Mouse (Mus musculus): ENCODE data around the gene Tex36. TPM values are rescaled to one million over a fixed set of nuclear protein-coding genes. Genes with fewer than 3 reads are reported as not detected.

Tex36 gene
- polyA plus RNA-seq, 2 experiments: not detected

DNA sequence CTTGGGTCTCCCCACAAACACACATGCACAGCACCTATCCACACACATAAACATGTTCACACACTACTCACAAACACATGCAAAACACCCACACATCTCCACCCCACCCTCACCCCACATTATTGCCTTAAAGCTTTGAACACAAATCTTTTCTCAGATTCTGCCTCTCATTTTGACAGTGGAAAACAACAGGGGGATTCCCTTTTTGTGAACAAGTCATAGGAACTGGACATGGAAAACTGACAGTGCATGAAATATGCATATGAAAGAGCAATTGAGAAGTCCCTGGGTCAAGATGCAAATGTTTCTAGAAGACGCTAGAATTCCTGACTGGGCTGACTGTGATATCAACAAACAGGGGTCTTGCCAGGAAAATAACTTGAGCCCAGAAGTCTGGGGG lies 1.4 kb downstream of the Tex36 start:
- TF ChIP-seq CTCF (IDR thresholded peaks at IDR 0.05; ENCODE audit: low read depth): no peak
- TF ChIP-seq EP300 (IDR thresholded peaks at IDR 0.05; ENCODE audit: low read depth): no peak
- Histone ChIP-seq H3K9me3 (ENCODE audit: control insufficient read depth, low read length) (no peaks in the 10 kb centered on the region), H3K4me2 (ENCODE audit: low read depth) (no peak overlapping the region), H3K27me3 (ENCODE audit: control insufficient read depth, insufficient read depth, low read length) (no peaks in the 10 kb centered on the region), H3K9ac (replicated peaks) (no peak overlapping the region), H3K4me1 (replicated peaks; ENCODE audit: control insufficient read depth in 2 of 2, insufficient read depth in 2 of 2, low read length in 1 of 2) (no peaks in the 10 kb centered on the region), H3K36me3 (replicated peaks; ENCODE audit: control insufficient read depth, insufficient read depth, low read depth) (no peaks in the 10 kb centered on the region), H3K4me3 (ENCODE audit: insufficient read depth in 1 of 2, low read depth in 2 of 2, low read length in 2 of 2) (no peak overlapping the region), H3K27ac (no peak overlapping the region)
- WGBS (ENCODE audit: insufficient replicate concordance): 49% methylated on average over 1 of the region's 1 CpGs
- ATAC-seq (ENCODE audit: insufficient read depth): no peak
- DNase-seq (ENCODE audit: low read depth in 3 of 3, low spot score in 3 of 3): no peak

DNA sequence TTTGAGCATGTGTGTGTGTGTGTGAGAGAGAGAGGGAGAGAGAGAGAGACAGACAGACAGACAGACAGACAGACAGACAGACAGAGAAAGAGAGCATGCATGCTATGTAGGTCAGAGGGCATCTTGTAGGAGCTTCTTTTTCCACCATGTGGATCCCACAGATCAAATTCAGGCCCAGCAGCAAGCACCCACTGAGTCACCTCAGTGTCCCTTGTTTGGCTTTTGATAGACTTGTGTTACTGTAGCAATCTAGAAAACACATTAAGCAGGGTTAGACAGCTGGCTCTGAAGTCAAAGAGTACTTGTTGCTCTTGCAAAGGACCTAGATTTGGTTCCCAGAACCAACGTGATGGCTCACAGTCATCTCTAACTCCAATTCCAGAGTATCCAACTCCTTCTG lies 10.2 kb downstream of the Tex36 start:
- H3K9ac ChIP-seq (replicated peaks): no peak overlapping the region
- no peak overlapping the region for H3K4me2 ChIP-seq (ENCODE audit: low read depth)
- ATAC-seq (ENCODE audit: insufficient read depth) (no peak), DNase-seq (ENCODE audit: low read depth in 3 of 3, low spot score in 3 of 3) (no peak)
- H3K27me3 ChIP-seq (ENCODE audit: control insufficient read depth, insufficient read depth, low read length): no peaks in the 10 kb centered on the region
- H3K27ac ChIP-seq: no peak overlapping the region
- H3K9me3 ChIP-seq (ENCODE audit: control insufficient read depth, low read length): no peaks in the 10 kb centered on the region
- no peaks in the 10 kb centered on the region for H3K4me1 ChIP-seq (replicated peaks; ENCODE audit: control insufficient read depth in 2 of 2, insufficient read depth in 2 of 2, low read length in 1 of 2)
- no peaks in the 10 kb centered on the region for H3K36me3 ChIP-seq (replicated peaks; ENCODE audit: control insufficient read depth, insufficient read depth, low read depth)
- no peak overlapping the region for H3K4me3 ChIP-seq (ENCODE audit: insufficient read depth in 1 of 2, low read depth in 2 of 2, low read length in 2 of 2)
- TF ChIP-seq CTCF (IDR thresholded peaks at IDR 0.05; ENCODE audit: low read depth): no peak
- no peak for TF ChIP-seq EP300 (IDR thresholded peaks at IDR 0.05; ENCODE audit: low read depth)
- 57% methylated on average over 1 of the region's 1 CpGs for WGBS (ENCODE audit: insufficient replicate concordance)

DNA sequence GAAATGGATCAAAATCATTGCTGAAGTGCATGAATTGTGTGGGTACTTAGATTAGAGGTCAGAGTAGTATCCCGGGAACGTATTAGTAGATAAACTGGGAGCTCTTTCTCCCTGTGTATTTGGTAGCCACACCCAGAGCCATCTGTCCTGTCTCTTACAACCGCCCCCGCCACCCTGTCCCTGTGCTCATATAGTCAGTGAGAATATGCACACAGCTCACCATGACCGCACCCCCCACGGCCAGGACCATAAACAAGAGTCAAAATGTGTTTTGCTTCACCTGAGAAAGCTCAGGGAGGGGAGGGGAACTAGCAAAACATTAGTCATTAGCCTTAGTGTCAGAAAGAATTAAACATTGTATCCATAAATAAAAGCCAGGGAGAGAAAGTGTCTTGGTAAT lies 18.7 kb downstream of the Tex36 start:
- Histone ChIP-seq H3K27ac (no peak overlapping the region), H3K27me3 (ENCODE audit: control insufficient read depth, insufficient read depth, low read length) (no peaks in the 10 kb centered on the region), H3K4me3 (ENCODE audit: insufficient read depth in 1 of 2, low read depth in 2 of 2, low read length in 2 of 2) (no peak overlapping the region), H3K4me2 (ENCODE audit: low read depth) (no peak overlapping the region), H3K9me3 (ENCODE audit: control insufficient read depth, low read length) (no peaks in the 10 kb centered on the region), H3K36me3 (replicated peaks; ENCODE audit: control insufficient read depth, insufficient read depth, low read depth) (no peaks in the 10 kb centered on the region), H3K9ac (replicated peaks) (no peak overlapping the region), H3K4me1 (replicated peaks; ENCODE audit: control insufficient read depth in 2 of 2, insufficient read depth in 2 of 2, low read length in 1 of 2) (no peaks in the 10 kb centered on the region)
- ATAC-seq (ENCODE audit: insufficient read depth) (no peak), DNase-seq (ENCODE audit: low read depth in 3 of 3, low spot score in 3 of 3) (no peak)
- WGBS (ENCODE audit: insufficient replicate concordance): 70% methylated on average over 6 of the region's 6 CpGs
- TF ChIP-seq EP300 (IDR thresholded peaks at IDR 0.05; ENCODE audit: low read depth) (no peak), CTCF (IDR thresholded peaks at IDR 0.05; ENCODE audit: low read depth) (no peak)

DNA sequence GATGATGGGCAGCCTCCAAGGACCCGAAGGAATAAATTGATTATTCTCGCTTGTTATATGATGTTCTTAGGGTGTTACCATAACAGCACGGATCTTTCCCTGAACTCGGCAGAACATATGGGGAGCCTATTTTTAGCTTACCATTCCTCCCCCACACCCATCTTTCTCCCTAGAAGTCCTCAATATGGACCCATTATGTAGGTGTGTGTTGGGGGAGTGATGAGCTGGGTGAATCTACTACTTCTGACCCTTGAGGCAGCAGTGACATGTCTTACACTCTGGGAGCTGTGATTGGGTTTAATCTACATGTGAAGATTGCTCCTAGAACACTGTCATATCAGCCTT lies 21.7 kb downstream of the Tex36 start:
- H3K36me3 ChIP-seq (replicated peaks; ENCODE audit: control insufficient read depth, insufficient read depth, low read depth): no peaks in the 10 kb centered on the region
- H3K4me1 ChIP-seq (replicated peaks; ENCODE audit: control insufficient read depth in 2 of 2, insufficient read depth in 2 of 2, low read length in 1 of 2): no peaks in the 10 kb centered on the region
- no peak overlapping the region for H3K4me3 ChIP-seq (ENCODE audit: insufficient read depth in 1 of 2, low read depth in 2 of 2, low read length in 2 of 2)
- ATAC-seq (ENCODE audit: insufficient read depth) (no peak), DNase-seq (ENCODE audit: low read depth in 3 of 3, low spot score in 3 of 3) (no peak)
- H3K9ac ChIP-seq (replicated peaks): no peak overlapping the region
- H3K4me2 ChIP-seq (ENCODE audit: low read depth): no peak overlapping the region
- no peak overlapping the region for H3K27ac ChIP-seq
- no peaks in the 10 kb centered on the region for H3K9me3 ChIP-seq (ENCODE audit: control insufficient read depth, low read length)
- WGBS (ENCODE audit: insufficient replicate concordance): 61% methylated on average over 4 of the region's 4 CpGs
- no peaks in the 10 kb centered on the region for H3K27me3 ChIP-seq (ENCODE audit: control insufficient read depth, insufficient read depth, low read length)
- TF ChIP-seq EP300 (IDR thresholded peaks at IDR 0.05; ENCODE audit: low read depth) (no peak), CTCF (IDR thresholded peaks at IDR 0.05; ENCODE audit: low read depth) (no peak)

DNA sequence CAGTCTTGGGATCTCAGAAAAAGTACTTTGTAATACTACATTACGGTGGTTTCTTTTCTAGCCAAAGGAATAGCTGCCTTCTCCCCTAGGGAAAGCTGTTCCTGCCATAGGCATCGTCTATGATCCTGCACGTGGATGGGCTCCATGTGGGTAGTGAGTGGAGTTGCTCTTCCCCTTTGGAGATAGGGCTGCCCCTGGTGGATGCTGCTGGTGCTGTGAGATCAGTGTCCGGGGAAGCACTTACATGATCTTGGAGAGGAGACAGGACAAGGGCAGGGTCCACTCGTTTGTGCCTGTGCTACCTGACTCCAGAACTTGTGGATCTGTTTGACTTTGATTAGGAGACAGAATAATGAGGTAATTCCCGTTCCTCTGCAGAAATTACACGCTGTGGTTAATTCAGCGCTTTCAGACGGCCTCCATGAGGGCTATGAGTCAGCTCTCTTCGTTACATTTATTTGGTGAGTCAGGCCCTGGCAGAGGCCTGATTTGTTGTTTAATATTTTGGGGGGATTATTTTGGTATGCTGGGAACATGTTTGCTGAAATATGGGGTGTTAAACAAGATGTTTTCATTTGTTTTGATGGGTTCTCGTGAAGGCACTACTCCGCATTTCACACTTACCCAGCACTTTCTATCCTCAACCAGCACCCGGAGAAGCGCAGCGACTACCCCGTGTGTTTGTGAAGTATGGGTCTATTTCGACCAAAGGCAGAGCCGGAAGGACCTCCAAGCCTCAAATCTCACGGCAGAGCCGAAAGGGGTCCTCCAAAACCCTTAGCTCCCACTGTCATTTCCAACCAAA lies 22.3 kb downstream of the Tex36 start:
- DNase-seq (ENCODE audit: low read depth in 3 of 3, low spot score in 3 of 3): no peak
- H3K27ac ChIP-seq: no peak overlapping the region
- no peaks in the 10 kb centered on the region for H3K36me3 ChIP-seq (replicated peaks; ENCODE audit: control insufficient read depth, insufficient read depth, low read depth)
- 65% methylated on average over 20 of the region's 20 CpGs for WGBS (ENCODE audit: insufficient replicate concordance)
- no peak overlapping the region for H3K4me2 ChIP-seq (ENCODE audit: low read depth)
- no peak overlapping the region for H3K9ac ChIP-seq (replicated peaks)
- H3K27me3 ChIP-seq (ENCODE audit: control insufficient read depth, insufficient read depth, low read length): no peaks in the 10 kb centered on the region
- ATAC-seq (ENCODE audit: insufficient read depth): no peak
- H3K4me3 ChIP-seq (ENCODE audit: insufficient read depth in 1 of 2, low read depth in 2 of 2, low read length in 2 of 2): no peak overlapping the region
- no peaks in the 10 kb centered on the region for H3K4me1 ChIP-seq (replicated peaks; ENCODE audit: control insufficient read depth in 2 of 2, insufficient read depth in 2 of 2, low read length in 1 of 2)
- no peaks in the 10 kb centered on the region for H3K9me3 ChIP-seq (ENCODE audit: control insufficient read depth, low read length)
- no peak for TF ChIP-seq CTCF (IDR thresholded peaks at IDR 0.05; ENCODE audit: low read depth)
